Mouse (Mus musculus) heart, adult 9 months (tissue): ENCODE data around the gene Gm3005.
"Not testable (repeated sequence)": the region's sequence is repeated elsewhere in the genome, so short reads cannot be mapped to it uniquely, and the experiment has no call there.

ENCODE experiments used
- DNase-seq, 2 experiments: peaks; one replicate each; pipeline ENCODE4 v3.0.0; 2022; ENCODE audit warnings: low spot score in 2 of 2

The Gm3005 gene

GRCm38 (mm10) chr14:3427803-3428202, at the start of gene Gm3005:
Gene Gm3005 (plus strand): TSS chr14:3428103.
- DNase-seq = not testable (repeated sequence)

GRCm38 (mm10) chr14:3394793-3395192, 33.1 kb upstream of the Gm3005 start, which contains the start of gene Gm10413:
Gene Gm10413 (plus strand): TSS chr14:3395093.
- not testable (repeated sequence) for DNase-seq

GRCm38 (mm10) chr14:3412314-3412713, 15.6 kb upstream of the Gm3005 start, which contains the start of gene Gm10409:
Gene Gm10409 (plus strand): TSS chr14:3412614.
- DNase-seq = not testable (repeated sequence)

- not testable (repeated sequence) for DNase-seq
These were observed 21.2 kb downstream of the Gm3005 start, which contains the start of gene Gm10408 for GRCm38 (mm10) chr14:3449079-3449478. Gene Gm10408 (plus strand): TSS chr14:3449379.

GRCm38 (mm10) chr14:3634212-3634611, 206.3 kb downstream of the Gm3005 start, which contains the start of gene Gm3012:
Gene Gm3012 (plus strand): TSS chr14:3634512.
- not testable (repeated sequence) for DNase-seq
